Mouse (Mus musculus) small intestine, adult 2 months (tissue): ENCODE measurements around the gene Apmap.

Experiments used
- CTCF ChIP-seq: fragments of 200-500 bp; IDR thresholded peaks from 2 replicates; pipeline ENCODE4 v1.5.1; 2012; ENCODE audit warnings: low read depth, mild to moderate bottlenecking, control low read depth, inconsistent platforms, low read length, moderate library complexity, mixed read lengths; ENCODE audit not compliant: insufficient replicate concordance, insufficient read length; ENCODE audit errors: extremely low read depth
- POLR2A ChIP-seq: fragments of 200-500 bp; IDR thresholded peaks from 2 replicates; pipeline ENCODE4 v1.6.1; 2012; ENCODE audit warnings: low read depth, mild to moderate bottlenecking, control low read depth, inconsistent platforms, low read length, moderate library complexity

GRCm38 (mm10) chr2:150651366-150651765 lies 43.0 kb upstream of the Apmap start:
- TF ChIP-seq CTCF (no peak), POLR2A (no peak)
